Mouse (Mus musculus): Measurements from ENCODE around the gene Taf4.

The Taf4 gene

DNA sequence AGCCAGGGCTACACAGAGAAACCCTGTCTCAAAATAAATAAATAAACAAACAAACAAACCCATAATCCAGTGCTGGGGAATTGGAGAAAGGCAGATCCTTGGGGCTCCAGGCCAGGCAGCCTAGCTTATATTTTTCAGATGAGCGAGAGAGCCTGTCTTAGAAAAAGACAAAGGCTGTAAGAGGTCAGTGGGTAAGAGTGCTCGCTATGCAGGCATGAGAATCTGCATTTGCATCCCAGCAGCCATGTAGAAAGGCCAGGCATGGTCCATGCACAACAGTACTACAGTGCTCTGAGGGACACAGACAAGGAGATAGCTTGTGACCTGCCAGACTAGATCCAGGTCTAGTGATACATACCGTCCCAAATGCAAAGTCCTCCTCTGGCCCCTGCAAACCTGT is 6.3 kb upstream of the Taf4 start:
- DNase-seq (ENCODE audit: low spot score in 2 of 2), result no peak

DNA sequence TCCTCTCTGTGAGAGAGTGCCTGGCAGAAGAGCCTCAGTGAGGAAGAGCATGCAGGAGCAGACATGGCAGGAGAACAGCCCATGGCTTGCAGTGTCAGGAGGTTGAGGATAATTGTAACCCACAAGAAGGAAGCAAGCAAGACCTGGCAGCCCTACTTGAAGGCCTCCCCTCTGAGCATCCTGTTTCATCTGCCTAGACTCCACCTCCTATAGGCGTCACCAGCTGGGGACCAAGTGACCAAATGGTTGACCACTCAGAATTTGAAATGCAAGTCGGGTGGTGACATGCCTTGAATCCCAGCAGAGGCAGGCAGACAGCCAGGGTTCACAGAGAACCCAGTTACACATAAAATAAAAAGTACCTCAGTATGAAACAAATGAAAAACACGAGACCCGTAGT is 4.2 kb upstream of the Taf4 start:
- no peak for DNase-seq (ENCODE audit: low spot score in 2 of 2)

DNA sequence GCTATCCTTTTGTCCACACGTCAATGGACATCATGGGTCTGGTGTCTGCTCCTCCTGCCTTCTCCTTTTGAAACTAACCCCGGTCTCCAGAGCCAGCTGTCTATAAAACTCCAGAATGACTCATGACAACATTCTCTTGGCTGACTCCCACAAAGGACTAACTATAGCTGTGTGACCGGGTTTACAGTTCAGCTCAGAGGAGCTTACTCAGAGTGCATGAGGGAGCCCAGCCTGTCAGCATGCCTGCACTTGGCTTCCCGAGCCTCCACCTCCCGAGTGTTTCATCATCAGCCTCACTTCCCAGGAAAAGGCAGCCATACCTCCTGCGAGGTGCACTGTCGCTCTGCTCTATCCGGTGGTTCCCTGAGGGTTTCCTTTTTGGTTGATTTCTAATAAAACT is 3.4 kb upstream of the Taf4 start:
- DNase-seq (ENCODE audit: low spot score in 2 of 2), result no peak

DNA sequence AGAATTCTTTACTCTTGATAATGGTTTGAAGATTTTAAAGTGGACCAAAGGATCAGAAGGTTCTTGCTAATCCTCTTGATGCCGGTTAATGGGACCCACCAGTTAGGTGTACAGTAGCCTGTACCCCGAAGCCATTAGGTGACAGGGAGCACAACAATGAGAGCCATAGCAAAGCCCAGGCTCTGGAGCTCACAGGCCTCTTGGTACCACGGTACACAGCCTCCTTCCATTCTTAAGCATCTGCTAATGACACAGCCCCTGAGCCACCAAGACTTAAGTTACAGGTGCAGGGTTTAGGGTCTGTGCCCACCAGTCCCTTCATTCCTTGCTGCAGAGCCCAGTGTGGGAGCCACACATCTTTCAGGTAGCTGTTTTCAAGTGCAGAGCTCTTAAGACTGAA is 1.8 kb upstream of the Taf4 start:
- DNase-seq (ENCODE audit: low spot score in 2 of 2), result no peak

DNA sequence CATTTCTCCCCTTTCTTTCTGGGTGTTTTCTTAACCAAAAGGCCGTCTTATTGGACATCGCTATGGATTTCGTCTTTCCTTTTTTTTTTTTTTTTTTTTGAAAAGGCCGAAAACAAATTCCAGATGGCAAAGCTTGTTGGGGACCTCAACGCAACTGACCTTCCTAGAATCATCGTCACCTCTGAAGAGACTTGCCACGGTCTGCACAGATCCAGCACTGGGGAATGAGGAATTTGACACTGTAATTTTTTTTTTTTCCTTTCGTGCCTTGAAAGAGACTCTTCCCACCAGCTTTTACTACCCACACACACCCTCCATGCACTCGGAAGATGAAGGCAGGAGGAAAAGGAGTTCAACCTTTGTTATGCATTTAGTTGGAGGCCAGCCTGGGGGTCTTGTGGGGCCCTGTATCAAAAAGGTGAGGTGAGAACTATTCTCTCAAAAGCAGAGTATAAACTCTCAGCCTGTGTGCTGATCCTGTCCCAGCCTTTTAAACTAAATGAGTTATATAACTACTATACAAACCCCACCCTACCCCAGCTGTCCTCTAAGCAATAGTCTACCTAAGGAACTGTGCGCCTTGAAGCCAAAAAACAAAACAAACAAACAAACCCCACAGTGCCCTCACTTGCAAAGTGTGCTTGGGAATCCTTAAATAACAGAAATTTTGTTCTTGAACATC is 1.0 kb upstream of the Taf4 start:
- DNase-seq (ENCODE audit: low spot score in 2 of 2), result no peak

DNA sequence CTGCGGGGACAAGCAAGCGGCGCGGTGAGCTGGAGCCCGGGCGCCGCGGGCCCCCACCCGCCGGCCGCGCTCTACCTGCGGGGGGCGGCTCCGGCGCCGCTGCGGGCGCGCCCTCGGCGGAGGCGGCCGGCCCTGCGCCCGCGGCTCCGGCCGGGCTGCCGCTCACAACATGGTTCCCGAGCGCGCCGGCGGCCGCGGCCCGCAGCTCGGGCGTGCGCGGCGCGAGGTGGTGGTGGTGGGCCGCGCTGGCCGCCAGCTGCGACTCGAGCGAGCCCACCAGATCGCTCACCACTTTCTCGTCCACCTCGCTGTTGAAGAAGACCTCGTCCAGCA is 185 bp downstream of the Taf4 start:
- DNase-seq (ENCODE audit: low spot score in 2 of 2), result no peak

DNA sequence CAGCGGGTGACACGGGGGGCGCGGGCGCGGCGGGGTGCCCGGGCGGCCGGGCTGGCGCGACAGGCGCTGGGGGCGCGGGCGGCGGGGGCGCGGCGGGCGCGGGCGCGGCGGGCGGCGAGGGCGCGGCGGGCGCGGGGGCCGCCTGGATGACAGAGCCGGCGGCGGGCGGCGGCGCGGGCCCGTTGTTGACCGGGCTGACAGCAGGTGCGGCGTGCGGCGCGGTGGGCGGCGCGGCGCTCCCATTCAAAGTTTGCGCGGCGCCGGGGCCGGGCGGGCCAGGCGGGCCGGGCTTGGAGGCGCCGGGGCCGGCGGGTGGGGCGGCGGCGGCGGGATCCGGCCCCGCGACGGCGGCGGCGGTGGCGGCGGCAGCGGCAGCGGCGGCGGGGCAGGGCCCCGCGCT is 595 bp downstream of the Taf4 start:
- DNase-seq (ENCODE audit: low spot score in 2 of 2), result peak in 1 of 2 experiments; percentile 26

DNA sequence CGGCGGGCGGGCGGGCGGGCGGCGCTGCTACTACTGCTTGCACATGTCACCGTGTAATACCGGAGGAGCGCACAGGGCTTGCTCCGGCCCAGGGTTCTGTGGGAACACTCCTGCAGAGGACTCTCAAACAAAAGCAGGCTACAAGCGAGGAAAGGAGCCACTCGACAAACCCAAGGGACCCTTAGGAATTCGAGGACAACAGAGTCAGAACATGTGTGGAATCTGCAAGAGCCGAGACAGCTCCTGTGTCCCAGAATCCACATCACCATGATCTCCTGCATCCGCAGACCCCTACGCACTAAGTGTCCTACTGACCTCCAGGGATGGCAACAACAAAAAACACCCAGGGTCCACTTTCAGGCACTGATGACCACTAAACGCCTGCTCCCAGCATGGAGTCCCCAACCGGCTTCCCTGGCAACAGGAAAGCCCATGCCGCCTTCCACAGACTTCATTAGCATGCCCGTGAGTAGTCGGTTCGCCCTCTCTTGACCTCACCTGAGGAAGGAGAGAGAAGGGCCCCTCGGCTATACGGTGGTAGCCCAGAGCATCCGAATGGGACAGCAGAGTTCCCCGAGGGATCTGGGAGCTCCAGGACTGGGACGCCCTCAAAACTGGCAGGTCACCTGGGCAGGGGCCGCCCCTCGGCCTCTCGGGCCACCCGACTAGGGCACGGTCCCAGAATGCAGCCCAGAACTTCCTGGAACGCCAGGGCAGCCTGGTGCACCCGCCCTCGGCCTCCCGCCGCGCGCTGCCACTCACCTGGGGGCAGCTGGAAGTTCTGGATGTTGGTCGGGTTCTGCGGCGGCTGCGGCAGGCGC is 1.6 kb downstream of the Taf4 start:
- DNase-seq (ENCODE audit: low spot score in 2 of 2), result peak; percentile 29 to 36

DNA sequence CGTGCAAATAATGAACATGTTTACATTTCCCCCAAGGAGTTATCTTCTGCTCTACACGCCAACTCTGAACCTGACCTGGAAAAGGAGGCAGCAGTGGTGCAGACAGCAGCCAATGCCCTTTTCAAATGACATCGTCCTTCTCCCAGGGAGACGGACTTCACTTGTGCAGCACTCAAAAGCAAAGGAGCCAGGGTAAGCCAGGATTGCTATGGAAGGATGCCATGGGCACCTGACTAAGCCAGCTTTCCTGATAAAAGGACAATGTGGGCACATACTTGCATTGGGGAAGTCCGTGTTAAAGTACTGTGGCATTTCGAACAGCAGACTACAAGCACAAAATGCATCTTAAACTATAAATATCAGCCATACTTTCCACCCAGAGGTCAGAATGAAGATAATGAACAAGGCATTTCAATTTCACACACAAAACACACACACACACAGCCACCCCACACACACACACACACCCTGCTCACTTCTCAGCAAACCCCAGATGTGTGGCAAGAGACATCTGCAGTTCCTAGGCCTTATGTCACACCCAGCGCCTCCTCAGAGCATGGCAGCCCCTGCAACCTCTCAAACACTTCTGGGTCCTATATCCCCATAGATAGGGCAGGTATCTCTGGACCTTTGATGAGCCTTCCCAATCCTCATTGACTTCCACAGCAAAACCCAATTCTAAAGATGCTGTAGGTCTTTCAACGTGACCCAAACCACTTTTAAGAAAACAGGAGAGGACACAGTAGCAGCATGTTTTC is 2.4 kb downstream of the Taf4 start:
- no peak for DNase-seq (ENCODE audit: low spot score in 2 of 2)

DNA sequence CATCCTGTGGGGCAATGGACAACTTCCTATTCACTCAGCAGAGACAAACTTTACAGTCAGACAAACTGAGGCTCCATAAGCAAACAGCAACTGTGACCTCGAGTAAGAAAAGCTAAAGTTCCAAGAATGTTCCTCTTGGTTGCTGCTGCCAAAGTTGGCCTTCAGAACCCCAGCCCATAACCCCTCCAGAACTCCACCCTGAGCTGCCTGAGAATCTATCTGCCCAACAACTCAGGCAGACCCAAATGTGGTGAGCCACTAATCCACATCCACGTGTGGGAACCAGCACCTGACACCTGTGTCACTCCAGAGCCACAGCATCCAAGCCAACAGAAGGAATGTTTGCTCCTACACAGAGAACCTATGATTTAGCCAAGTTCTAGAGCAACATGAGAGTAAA is 4.0 kb downstream of the Taf4 start:
- DNase-seq (ENCODE audit: low spot score in 2 of 2), result no peak

DNA sequence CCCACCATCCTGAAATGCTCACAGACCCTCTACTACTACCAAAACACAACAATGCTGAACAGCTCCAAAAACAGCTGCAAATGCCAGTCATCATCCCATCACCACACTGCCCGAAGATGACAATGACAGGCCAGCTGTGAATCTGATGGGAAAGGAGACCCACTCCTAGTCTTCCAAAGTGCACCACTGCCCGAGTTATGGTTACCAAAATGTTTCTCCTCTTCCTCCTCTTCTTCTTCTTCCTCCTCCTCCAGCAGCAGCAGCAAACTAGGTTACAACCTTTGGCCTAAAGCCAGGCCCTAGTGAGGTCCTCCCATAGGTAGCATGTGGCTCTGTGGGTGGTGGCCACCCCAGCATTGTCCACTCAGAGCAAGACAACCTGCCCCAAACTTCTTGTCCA is 4.6 kb downstream of the Taf4 start:
- DNase-seq (ENCODE audit: low spot score in 2 of 2), result no peak

DNA sequence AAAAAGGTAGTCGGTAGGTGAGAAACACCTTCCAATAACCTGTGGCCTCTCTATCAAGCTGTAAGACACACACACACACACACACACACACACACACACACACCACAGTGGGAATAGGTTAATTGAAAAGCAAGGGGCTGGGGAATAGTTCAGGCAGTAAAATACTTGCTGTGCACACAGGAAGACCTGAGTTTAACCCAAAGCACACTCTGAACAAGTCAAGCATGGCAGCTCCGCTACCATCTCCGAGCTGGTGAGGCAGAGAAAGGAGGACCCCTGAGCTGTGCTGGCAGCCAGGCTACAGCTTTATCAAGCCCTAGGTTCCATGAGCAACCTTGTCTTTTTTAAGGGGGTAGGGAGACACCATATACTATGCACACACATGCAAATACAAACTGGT is 7.3 kb downstream of the Taf4 start:
- DNase-seq (ENCODE audit: low spot score in 2 of 2), result no peak

DNA sequence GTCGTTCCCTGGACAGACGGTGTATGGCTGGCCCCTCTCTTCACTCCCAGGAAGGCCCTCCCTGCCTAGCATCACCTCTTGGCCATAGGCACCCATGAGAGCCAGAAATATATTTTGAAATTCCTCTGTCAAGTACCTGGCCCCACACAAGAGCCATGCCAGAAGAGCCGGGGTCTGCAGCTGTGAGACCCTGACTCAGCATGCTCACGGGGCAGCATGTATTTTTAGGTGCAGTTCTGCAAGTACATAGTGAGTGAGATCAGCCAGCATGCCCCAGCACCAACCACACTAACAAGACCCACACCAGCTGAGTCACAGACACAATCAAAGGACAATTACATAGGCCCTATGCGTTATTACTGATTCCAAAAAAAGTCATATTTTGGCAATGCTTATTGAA is 8.8 kb downstream of the Taf4 start:
- DNase-seq (ENCODE audit: low spot score in 2 of 2), result no peak

DNA sequence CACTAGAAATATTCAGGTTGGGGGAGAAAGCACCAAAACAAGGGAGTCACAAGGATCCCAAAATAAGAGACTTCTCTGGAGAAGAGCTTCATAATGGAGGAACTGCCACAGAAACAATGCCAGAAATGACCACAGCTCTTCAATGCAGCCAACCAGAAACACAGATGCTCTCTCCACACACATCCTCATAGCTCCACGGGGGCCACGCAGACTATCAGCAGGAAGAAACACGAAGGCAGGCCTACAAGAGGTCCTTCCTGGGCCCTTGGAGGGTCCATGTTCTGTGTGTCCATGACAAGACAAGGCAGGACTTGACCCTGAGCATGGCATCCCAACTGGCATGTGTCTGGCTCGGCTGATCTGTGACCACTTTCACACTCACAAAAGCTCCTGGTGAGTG is 15.0 kb downstream of the Taf4 start:
- DNase-seq (ENCODE audit: low spot score in 2 of 2), result no peak

DNA sequence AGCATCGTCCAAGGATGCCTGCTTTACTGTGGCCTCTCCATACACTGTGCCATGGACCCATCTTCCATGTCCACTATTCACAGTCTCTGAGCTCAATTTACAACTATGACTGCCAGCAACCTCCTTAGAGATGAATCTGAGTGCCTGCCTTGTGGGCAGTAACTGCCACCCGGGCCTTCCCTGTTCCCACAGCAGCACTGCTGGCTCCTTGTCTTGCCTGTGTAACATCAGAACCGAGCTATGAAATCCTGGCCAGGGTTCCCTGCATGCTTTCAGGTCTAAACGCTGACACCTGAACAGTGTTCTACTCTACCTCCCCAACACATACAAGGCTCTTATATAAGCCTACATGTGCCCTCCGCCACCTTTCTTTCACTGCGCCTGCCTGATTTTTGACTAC is 16.1 kb downstream of the Taf4 start:
- DNase-seq (ENCODE audit: low spot score in 2 of 2), result no peak

DNA sequence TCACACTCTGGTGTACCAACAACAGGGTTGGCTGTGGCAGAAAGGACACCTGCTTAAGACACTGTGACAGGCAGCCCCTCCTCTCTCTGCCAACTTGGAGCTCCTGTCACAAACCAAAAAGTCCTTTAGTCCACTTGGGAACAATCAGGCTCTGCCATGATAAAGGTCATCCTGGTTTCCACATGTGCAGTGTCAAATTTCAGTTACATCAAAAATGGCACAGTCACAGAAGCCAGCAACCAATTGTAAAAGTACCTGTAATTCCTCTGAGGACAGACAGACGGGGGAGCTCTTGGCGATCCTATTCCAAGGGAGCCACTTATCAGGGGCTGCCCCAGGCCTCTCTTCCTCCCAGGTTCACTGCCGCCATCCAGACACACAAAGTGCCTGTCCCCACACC is 17.1 kb downstream of the Taf4 start:
- no peak for DNase-seq (ENCODE audit: low spot score in 2 of 2)

DNA sequence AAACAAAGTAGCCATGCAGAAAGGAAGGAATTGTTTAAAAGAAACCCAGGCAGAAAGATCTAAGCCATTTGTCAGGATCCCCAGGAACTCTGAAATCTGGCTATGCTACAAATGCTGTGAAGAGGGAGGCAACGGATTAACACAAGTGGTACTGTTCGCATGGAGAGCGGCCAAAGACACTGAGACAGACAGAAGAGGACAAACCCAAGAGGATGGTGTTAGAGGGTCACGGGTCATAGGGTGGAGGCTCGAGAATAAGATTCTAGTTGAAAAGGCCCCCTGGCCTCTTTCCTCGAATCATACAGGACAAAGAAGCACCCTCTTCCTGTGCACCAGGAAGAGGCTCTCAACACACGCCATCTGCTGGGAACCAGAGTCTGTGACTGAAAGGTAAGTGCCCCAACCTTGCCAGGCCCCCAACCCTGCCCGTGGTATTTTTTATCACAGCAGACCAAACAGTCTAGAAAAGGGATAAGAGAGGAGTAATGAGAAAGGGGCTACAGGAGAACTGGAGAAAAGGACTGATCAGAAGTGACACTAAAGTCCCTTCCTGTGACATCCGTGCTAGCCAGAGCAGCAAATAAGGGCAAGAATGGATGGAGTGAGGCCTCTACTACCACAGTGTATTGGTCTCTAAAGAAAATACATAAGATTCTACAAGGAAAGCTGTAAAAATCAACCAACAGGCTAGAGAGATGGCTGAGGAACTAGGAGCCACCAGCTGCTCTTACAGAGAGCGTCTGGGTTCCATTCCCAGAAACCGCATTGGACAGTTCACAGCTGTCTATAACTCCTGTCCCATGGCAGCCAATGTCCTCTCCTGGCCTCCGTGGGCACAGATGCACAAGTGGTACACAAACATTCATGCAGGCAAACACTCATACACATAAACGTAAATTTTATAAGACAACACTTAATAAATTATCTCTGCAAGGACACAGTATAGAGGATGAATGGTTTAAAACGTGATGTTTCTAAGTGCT is 24.6 kb downstream of the Taf4 start:
- no peak for DNase-seq (ENCODE audit: low spot score in 2 of 2)

DNA sequence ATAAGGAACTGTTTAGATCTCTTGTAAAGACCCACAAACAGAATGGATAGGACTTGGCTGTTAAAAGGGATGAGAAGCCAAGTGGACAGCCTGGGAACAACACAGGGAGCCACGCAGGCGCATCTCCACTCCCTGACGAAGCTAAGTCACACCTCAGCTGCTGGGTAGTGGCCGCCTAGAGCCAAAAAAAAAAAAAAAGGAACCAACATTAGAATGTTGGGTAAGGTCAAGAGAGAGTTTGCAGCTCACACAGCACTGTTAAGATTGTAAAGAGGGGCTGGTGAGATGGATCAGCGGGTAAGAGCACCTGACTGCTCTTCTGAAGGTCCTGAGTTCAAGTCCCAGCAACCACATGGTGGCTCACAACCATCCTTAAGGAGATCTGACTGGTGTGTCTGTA is 27.6 kb downstream of the Taf4 start:
- DNase-seq (ENCODE audit: low spot score in 2 of 2), result no peak

DNA sequence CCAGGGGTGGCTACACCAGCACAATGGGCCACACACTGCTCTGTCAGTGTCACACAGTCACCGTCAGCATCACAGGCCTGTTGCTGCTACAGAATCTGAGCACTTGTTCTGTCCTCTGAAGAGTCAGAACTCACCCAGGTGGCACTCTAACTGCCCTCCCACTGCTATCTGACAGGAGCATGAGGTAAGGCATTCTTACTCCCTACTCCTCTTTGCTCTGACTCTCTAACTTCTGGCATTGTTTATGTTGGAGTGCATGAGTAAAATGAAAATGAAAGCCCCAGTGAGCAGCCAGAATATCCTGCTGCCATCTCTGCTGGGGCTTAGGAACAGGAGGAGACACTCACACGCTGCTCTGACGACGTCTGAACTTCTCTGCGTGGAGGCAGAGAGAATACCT is 28.8 kb downstream of the Taf4 start:
- no peak for DNase-seq (ENCODE audit: low spot score in 2 of 2)

DNA sequence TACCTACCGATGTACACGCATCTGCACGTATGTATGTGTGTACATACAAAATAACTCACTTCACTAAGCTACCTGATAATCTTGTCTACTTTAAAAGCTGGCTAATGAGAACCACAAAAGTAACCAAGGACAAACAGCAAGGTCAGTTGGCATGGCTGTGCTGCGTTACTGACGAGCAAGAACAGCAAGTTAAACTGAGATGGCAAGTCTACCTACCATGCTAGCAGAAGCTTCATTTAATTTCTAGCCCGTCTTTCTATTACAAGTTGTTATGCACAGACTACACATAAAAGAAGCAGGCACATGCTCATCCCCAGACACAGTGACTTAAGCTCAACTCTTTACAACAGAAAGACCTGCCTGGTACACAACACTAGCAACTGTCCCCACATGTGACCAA is 29.9 kb downstream of the Taf4 start:
- no peak for DNase-seq (ENCODE audit: low spot score in 2 of 2)

DNA sequence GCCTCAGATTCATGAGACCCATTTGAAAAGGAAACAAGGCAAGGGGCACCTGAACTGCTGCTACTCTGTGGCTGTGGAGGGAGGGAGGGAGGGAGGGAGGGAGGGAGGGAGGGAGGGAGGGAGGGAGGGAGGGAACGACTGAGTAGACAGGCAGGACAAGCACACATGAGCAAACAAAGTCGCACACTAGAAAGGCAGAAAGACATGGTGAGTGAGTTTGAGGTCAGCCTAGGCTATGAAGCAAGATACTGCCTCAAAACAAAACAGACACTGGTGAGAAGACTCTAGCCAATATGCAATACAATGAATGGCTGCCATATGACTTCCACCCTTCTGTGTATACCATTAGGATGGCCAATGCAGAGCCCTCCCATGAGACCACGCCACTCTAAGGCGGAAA is 31.4 kb downstream of the Taf4 start:
- no peak for DNase-seq (ENCODE audit: low spot score in 2 of 2)

DNA sequence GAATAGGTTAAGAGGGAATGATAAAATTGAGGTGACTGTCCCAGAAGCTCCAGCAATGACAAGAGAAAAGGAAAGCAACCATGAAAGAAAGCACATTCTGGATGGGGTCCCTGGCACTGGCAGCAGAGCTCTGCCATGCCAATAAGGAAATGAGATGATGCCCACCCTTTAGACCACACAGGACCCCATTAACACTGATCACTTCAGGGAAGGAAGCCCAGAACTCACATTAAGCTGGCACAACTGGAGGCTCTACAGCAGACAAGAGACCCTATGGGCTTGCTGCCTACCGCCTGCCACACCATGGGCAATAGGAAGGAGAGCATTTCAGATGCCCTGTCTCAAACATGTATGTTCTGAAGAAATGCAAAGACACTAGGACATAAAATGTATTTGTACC is 34.8 kb downstream of the Taf4 start:
- no peak for DNase-seq (ENCODE audit: low spot score in 2 of 2)
